Mouse (Mus musculus): ENCODE results near the gene Otud1.

GRCm38 (mm10) chr2:19699573-19700295 is 42.2 kb downstream of the Otud1 start:
- TF ChIP-seq CTCF (IDR thresholded peaks at IDR 0.05; ENCODE audit: low read depth, low read length), result no peak
- no peak for TF ChIP-seq POLR2A (IDR thresholded peaks at IDR 0.05; ENCODE audit: borderline replicate concordance, low read depth, low read length)

Measured in bone marrow macrophage, adult 2 months (primary cell).